In the genomic region with DNA sequence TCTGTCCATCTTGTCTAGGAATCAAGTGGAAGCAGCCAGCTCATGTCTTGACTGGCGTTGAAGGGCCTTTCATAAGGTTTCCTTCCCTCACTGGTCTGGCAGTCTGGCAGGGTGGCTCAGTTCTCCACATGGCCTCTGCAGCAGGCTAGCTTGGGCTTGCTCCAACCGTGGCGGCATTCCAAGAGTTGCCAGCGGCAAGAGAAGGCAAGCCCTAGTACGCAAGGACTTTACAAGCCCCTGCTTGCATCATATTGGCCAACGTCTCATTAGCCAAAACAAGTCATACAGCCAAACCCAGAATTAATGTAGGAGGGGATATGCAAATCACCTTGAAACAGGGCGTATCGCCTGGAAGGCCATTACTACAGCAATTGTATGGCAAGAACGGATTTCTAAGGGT, we compare ENCODE assay signal across 8 mouse cellular contexts.
DNase-seq lines count a peak whose midpoint lies in the region; ATAC-seq and TF ChIP-seq lines count a peak whose summit lies in the region.
"Had no signal": no experiment of that assay in that cellular context is flagged by ENCODE, and none has a peak within 500 bp of the region (broad histone marks: within the 10 kb centered on the region; RNA-seq: fewer than 3 reads in every experiment).

No protein-coding gene starts in this region.

- H3K4me1 ChIP-seq in liver, embryonic 12.5 days, result peaks cover 81% of the 10 kb centered on the region
- peaks cover 17% of the 10 kb centered on the region for H3K4me1 ChIP-seq in bone marrow, adult 2 months (ENCODE audit: control insufficient read depth, insufficient read depth, low read length)
- H3K4me1 ChIP-seq in embryonic facial prominence, embryonic 15.5 days, result peaks cover 30% of the 10 kb centered on the region
- peaks cover 5% of the 10 kb centered on the region; the same call in 1 of the 2 replicates for H3K4me1 ChIP-seq in midbrain, embryonic 11.5 days (ENCODE audit: control insufficient read depth, insufficient read depth, low read length)

- H3K9me3 ChIP-seq in liver, embryonic 12.5 days (replicated peaks), result no peaks in the 10 kb centered on the region
- H3K9me3 ChIP-seq in embryonic facial prominence, embryonic 15.5 days (replicated peaks), result no peaks in the 10 kb centered on the region
- H3K9me3 ChIP-seq in midbrain, embryonic 11.5 days (ENCODE audit: control insufficient read depth, low read length), result no peaks in the 10 kb centered on the region

- no peak for DNase-seq in liver
- peak; percentile 69 for DNase-seq in layer of hippocampus, adult 9-11 months
- no peak for DNase-seq in midbrain, embryonic 11.5 days (ENCODE audit: low spot score, missing footprints)

- WGBS in liver, embryonic 12.5 days (ENCODE audit: insufficient replicate concordance), result 85% methylated on average over 9 of the region's 9 CpGs
- WGBS in bone marrow, adult 2 months, result 48% methylated on average over 9 of the region's 9 CpGs
- WGBS in embryonic facial prominence, embryonic 15.5 days, result 71% methylated on average over 9 of the region's 9 CpGs
- 93% methylated on average over 9 of the region's 9 CpGs for WGBS in midbrain, embryonic 11.5 days

- no peak overlapping the region for H3K4me3 ChIP-seq in liver, embryonic 12.5 days
- no peak overlapping the region for H3K4me3 ChIP-seq in bone marrow, adult 2 months (replicated peaks; ENCODE audit: control insufficient read depth, low read depth, low read length)
- H3K4me3 ChIP-seq in embryonic facial prominence, embryonic 15.5 days (replicated peaks), result no peak overlapping the region
- no peak overlapping the region for H3K4me3 ChIP-seq in midbrain, embryonic 11.5 days (ENCODE audit: low read depth, low read length)

- no peak overlapping the region for H3K9ac ChIP-seq in liver, embryonic 12.5 days
- no peak overlapping the region for H3K9ac ChIP-seq in embryonic facial prominence, embryonic 15.5 days
- no peak overlapping the region for H3K9ac ChIP-seq in midbrain, embryonic 11.5 days (ENCODE audit: low read length)

- no peak for ATAC-seq in liver, embryonic 12.5 days
- ATAC-seq in embryonic facial prominence, embryonic 15.5 days (ENCODE audit: insufficient number of reproducible peaks, low FRiP score, low TSS enrichment, low read depth), result no peak
- no peak for ATAC-seq in megakaryocyte, adult 5-6 weeks (ENCODE audit: poor library complexity, severe bottlenecking)
- no peak for ATAC-seq in midbrain, embryonic 11.5 days (ENCODE audit: low FRiP score)

- TF ChIP-seq CTCF in bone marrow, adult 2 months (IDR thresholded peaks at IDR 0.05; ENCODE audit: control insufficient read depth, insufficient read depth, low read length), result no peak

- no peak overlapping the region for H3K4me2 ChIP-seq in liver, embryonic 12.5 days
- no peak overlapping the region for H3K4me2 ChIP-seq in embryonic facial prominence, embryonic 15.5 days (replicated peaks)
- no peak overlapping the region for H3K4me2 ChIP-seq in midbrain, embryonic 11.5 days

- H3K36me3 ChIP-seq in liver, embryonic 12.5 days, result no peaks in the 10 kb centered on the region
- H3K36me3 ChIP-seq in embryonic facial prominence, embryonic 15.5 days, result no peaks in the 10 kb centered on the region
- no peaks in the 10 kb centered on the region for H3K36me3 ChIP-seq in midbrain, embryonic 11.5 days (ENCODE audit: control insufficient read depth, insufficient read depth, low read length)

- H3K27me3 ChIP-seq in liver, embryonic 12.5 days (replicated peaks), result no peaks in the 10 kb centered on the region
- H3K27me3 ChIP-seq in embryonic facial prominence, embryonic 15.5 days, result no peaks in the 10 kb centered on the region
- H3K27me3 ChIP-seq in midbrain, embryonic 11.5 days (ENCODE audit: control insufficient read depth, insufficient read depth, low read length), result no peaks in the 10 kb centered on the region

- no peak for TF ChIP-seq POLR2A in bone marrow, adult 2 months (IDR thresholded peaks at IDR 0.05; ENCODE audit: borderline replicate concordance, control insufficient read depth, low read depth, low read length)

- 0 out of 2 replicates have a peak overlapping the region, but pooled peaks have one; percentile 34 for H3K27ac ChIP-seq in liver, embryonic 12.5 days
- peak overlapping the region; percentile 51; the same call in 1 of the 2 replicates for H3K27ac ChIP-seq in bone marrow, adult 2 months (ENCODE audit: control insufficient read depth, insufficient read depth, low read depth, low read length, poor library complexity)
- H3K27ac ChIP-seq in embryonic facial prominence, embryonic 15.5 days (replicated peaks), result 0 out of 2 replicates have a peak overlapping the region, but pooled peaks have one; percentile 17
- H3K27ac ChIP-seq in midbrain, embryonic 11.5 days (ENCODE audit: low read depth, low read length), result no peak overlapping the region
- H3K27ac ChIP-seq: macrophage had no signal
